Mouse (Mus musculus) forebrain, postnatal 0 days (tissue): Measurements from ENCODE around the gene Pbx1. TPM values are rescaled to one million over a fixed set of nuclear protein-coding genes. Genes with fewer than 3 reads are reported as not detected.

Experiments used
- ATAC-seq: fragments of 200-750 bp; cut with Nextera tagmentation; 2 replicates; pipeline ENCODE4 v1.8.0; 2017; ENCODE audit warnings: mild to moderate bottlenecking, moderate library complexity
- DNase-seq: peaks from one replicate; pipeline ENCODE4 v3.0.0-alpha.2; 2015
- H3K27ac ChIP-seq: fragments of 300-500 bp; sonication (generic); 2 replicates; pipeline ENCODE4 v1.5.1; 2014; ENCODE audit warnings: low read depth, mild to moderate bottlenecking, antibody characterized with exemption, low read length, moderate library complexity, mixed read lengths
- H3K27me3 ChIP-seq: fragments of 300-500 bp; sonication (generic); 2 replicates; pipeline ENCODE4 v1.6.1; 2014; ENCODE audit warnings: mild to moderate bottlenecking, low read length, mixed read lengths; ENCODE audit not compliant: insufficient read depth
- H3K36me3 ChIP-seq: fragments of 300-500 bp; sonication (generic); 2 replicates; pipeline ENCODE4 v1.6.1; 2014; ENCODE audit warnings: mild to moderate bottlenecking, moderate library complexity; ENCODE audit not compliant: insufficient read depth
- H3K4me1 ChIP-seq: fragments of 300-500 bp; sonication (generic); 2 replicates; pipeline ENCODE4 v1.6.1; 2014; ENCODE audit warnings: antibody characterized with exemption; ENCODE audit not compliant: insufficient read depth
- H3K4me2 ChIP-seq: fragments of 300-500 bp; sonication (generic); 2 replicates; pipeline ENCODE4 v1.6.1; 2014; ENCODE audit warnings: low read depth, mild to moderate bottlenecking, moderate library complexity
- H3K4me3 ChIP-seq: fragments of 300-500 bp; sonication (generic); 2 replicates; pipeline ENCODE4 v1.5.1; 2014; ENCODE audit warnings: low read depth, low read length, mixed read lengths
- H3K9ac ChIP-seq: fragments of 300-500 bp; sonication (generic); 2 replicates; pipeline ENCODE4 v1.6.1; 2014; ENCODE audit warnings: mild to moderate bottlenecking
- H3K9me3 ChIP-seq: fragments of 300-500 bp; sonication (generic); 2 replicates; pipeline ENCODE4 v1.6.1; 2016; ENCODE audit warnings: low read length
- CTCF ChIP-seq: sonication (generic); IDR thresholded peaks from 2 replicates; pipeline ENCODE4 v1.5.1; 2016; ENCODE audit warnings: antibody characterized with exemption, control low read depth, low read depth
- WGBS: fragments of 180-500 bp; shearing (Covaris S2); extraction: QIAGEN DNeasy Blood & Tissue Kit; methylation state at CpG from one replicate; pipeline ENCODE4 v1.1.7; 2014; 5-methylcytosine and 5-hydroxymethylcytosine counted together
- polyA plus RNA-seq: library from polyadenylated mRNA; unstranded; fragments of >200 nt; fragmentation: Nextera tagmentation; extraction: Ambion mirVana; gene quantifications from 2 replicates; pipeline ENCODE4 v1.2.1, GENCODE M21; 2015
- total RNA-seq: library from RNA; depleted of rRNA; stranded (reverse); fragments of >200 nt; gene quantifications from 2 replicates; pipeline ENCODE4 v1.2.3, GENCODE M21; 2014

The Pbx1 gene
- total and polyA plus RNA-seq, 2 experiments from 2014 or later = 60.5 to 95.9 TPM

DNA sequence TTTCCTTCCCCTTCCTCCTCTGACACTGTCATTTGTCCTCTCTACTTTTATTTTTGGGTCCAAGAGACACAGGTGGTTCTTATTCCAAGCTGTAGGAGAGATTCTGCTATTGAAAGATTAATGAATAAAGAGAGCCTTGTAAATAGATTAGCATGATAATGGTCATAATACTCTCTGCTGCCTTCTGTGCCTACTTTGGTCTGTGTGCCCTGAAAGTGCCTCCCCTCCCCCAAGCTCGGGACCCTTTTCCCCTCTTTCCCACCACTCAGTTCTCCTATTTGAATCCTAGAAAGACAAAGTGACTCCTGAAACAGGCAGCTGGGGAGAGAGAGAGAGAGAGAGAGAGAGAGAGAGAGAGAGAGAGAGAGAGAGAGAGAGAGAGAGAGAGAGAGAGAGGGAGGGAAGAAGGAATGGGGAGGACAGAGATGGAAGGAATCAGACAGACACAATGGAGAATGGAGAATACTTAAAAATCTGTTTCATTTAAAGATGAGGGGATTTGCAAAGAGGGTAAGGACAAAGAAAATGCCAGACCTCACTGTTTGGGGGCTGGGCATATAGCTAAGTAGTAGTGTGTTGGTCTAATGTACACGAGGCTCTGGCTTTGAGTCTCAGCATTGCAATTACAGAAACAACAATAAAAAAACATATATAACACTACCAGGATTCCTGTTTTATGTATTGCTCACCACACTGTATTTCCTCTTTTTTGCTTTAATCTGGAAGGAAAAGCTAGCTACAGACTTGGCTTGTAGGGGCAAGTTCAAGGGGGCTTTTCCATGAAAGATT lies 145.0 kb downstream of the Pbx1 start:
- Histone ChIP-seq H3K4me2 (peak overlapping the region; percentile 20; the same call in 1 of the 2 replicates), H3K9ac (no peak overlapping the region), H3K27ac (peak overlapping the region; percentile 77), H3K9me3 (no peaks in the 10 kb centered on the region), H3K4me1 (peaks cover 60% of the 10 kb centered on the region), H3K27me3 (no peaks in the 10 kb centered on the region), H3K36me3 (no peaks in the 10 kb centered on the region), H3K4me3 (no peak overlapping the region)
- ATAC-seq = no peak
- no peak for TF ChIP-seq CTCF
- DNase-seq = no peak
- 4% methylated on average over 2 of the region's 2 CpGs for WGBS

DNA sequence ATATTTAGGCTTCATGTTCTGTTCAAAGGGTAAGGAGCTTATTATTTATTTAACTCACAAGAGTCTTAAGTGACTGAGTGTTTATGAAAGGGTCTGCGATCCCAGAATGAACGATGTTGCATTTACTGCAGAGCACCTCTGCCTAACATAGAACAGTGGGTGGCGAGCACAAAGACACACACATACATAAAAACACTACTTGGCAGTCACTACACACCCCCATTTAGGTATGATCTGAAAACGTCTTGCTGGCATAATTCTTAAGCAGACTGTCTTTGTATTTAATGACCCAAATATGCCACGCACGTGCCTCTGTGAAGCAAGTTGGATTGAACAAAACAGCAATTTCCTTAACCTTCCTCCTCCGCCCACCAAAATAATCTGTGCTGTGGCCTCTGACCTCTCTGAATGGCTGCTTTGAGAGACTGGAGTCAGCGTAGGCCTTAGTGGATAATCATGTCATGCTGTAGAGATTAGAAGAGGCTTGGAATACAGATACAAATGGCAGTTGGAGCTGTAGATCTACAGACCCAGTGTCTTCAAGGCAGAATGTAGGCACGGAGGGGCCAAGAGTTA lies 147.4 kb downstream of the Pbx1 start:
- ATAC-seq = no peak
- peaks cover 47% of the 10 kb centered on the region for H3K4me1 ChIP-seq
- H3K9ac ChIP-seq = peak overlapping the region; percentile 15; the same call in 1 of the 2 replicates
- no peaks in the 10 kb centered on the region for H3K27me3 ChIP-seq
- TF ChIP-seq CTCF = no peak
- WGBS = 16% methylated on average over 9 of the region's 9 CpGs
- no peaks in the 10 kb centered on the region for H3K36me3 ChIP-seq
- peak overlapping the region; percentile 10; the same call in 1 of the 2 replicates for H3K4me2 ChIP-seq
- H3K4me3 ChIP-seq = no peak overlapping the region
- no peaks in the 10 kb centered on the region for H3K9me3 ChIP-seq
- peak overlapping the region; percentile 40; the same call in 1 of the 2 replicates for H3K27ac ChIP-seq
- DNase-seq = peak; percentile 37

DNA sequence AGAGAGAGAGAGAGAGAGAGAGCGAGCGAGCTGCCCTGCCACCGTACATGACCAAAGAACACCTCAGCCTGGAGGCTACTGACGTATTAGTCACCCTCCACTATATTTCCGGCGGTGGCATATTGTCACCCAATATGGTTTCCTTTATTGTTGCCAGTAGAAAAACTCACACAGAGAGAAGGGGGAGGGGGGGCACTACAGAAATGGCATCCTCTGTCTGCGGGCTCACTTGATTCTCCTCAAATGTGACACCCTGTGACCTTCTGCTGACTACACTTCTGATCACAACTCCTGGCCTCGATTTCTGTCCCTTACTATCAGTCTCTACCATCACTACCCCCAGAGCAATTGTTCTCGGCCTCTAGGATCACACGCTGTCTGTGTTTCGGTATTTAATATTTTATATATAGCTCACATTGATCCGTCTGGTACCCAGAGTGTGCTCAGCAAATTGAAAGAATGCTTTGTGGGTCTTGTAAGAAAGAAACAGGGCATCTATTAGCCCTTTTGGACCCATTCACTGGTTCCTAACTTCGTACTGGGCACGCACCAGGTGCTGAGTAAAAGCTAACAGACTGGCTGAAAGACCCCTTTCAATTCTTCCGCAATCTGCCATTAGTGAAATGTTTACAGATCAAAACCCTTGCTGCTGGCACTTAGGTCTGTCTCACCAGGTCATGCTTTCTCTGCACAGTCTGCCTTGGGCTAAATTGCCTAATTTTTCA lies 148.1 kb downstream of the Pbx1 start:
- H3K27me3 ChIP-seq = no peaks in the 10 kb centered on the region
- ATAC-seq (0 out of 2 replicates have a peak, but pooled peaks have one; percentile 7), DNase-seq (no peak)
- H3K4me2 ChIP-seq = peak overlapping the region; percentile 10; the same call in 1 of the 2 replicates
- no peak overlapping the region for H3K4me3 ChIP-seq
- no peaks in the 10 kb centered on the region for H3K36me3 ChIP-seq
- H3K9ac ChIP-seq = peak overlapping the region; percentile 15; the same call in 1 of the 2 replicates
- no peak for TF ChIP-seq CTCF
- H3K4me1 ChIP-seq = peaks cover 45% of the 10 kb centered on the region
- no peaks in the 10 kb centered on the region for H3K9me3 ChIP-seq
- H3K27ac ChIP-seq = peak overlapping the region; percentile 30; the same call in 1 of the 2 replicates
- WGBS = 31% methylated on average over 15 of the region's 15 CpGs

DNA sequence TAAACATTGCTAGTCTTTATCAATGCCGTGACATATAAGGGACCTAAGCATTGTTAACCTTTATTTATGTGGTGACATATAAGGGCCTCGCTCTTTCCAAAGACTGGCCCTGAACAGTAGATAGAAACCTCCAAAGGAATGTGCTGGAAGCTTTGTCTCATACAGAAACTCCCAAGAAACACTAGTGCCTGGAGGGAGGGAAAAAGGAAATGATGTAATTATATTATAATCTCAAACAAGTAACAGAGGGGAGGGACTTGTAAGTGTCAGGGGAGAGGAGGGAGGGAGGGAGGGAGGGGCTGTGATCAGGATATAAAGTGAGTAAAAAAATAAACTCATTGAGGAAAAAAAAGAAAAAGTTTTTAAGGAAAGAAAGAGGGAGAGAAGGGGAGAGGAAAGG lies 148.6 kb downstream of the Pbx1 start:
- peaks cover 40% of the 10 kb centered on the region for H3K4me1 ChIP-seq
- no peak overlapping the region for H3K4me2 ChIP-seq
- WGBS = 75% methylated on average over 2 of the region's 2 CpGs
- H3K4me3 ChIP-seq = no peak overlapping the region
- no peaks in the 10 kb centered on the region for H3K9me3 ChIP-seq
- ATAC-seq (no peak), DNase-seq (no peak)
- H3K36me3 ChIP-seq = no peaks in the 10 kb centered on the region
- no peak overlapping the region for H3K27ac ChIP-seq
- no peak for TF ChIP-seq CTCF
- no peak overlapping the region for H3K9ac ChIP-seq
- H3K27me3 ChIP-seq = no peaks in the 10 kb centered on the region

DNA sequence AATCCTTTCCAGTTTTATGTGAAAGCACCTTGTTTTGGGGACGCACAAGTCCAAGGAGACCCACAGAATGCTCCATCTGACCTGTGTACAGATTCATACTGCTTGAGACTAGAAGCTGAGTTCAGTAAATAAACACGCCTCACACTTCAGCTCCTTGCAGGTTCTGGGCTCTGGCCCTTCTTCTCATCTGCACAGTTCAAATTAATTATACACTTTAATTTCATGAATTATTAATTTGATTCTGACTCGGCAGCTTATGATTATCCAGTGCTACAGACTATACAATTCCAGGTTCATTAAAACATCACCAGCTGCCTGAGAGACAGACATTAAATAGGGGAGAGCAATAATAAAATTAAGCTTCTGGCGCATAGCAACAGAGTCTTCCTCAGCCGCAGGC lies 156.4 kb downstream of the Pbx1 start:
- H3K9me3 ChIP-seq = no peaks in the 10 kb centered on the region
- H3K4me1 ChIP-seq = peaks cover 23% of the 10 kb centered on the region
- ATAC-seq = peak; percentile 91
- H3K9ac ChIP-seq = no peak overlapping the region
- no peaks in the 10 kb centered on the region for H3K27me3 ChIP-seq
- no peak overlapping the region for H3K4me2 ChIP-seq
- WGBS = 17% methylated on average over 5 of the region's 5 CpGs
- peak overlapping the region; percentile 40; the same call in 1 of the 2 replicates for H3K27ac ChIP-seq
- no peak overlapping the region for H3K4me3 ChIP-seq
- DNase-seq = peak; percentile 45
- no peak for TF ChIP-seq CTCF
- no peaks in the 10 kb centered on the region for H3K36me3 ChIP-seq

DNA sequence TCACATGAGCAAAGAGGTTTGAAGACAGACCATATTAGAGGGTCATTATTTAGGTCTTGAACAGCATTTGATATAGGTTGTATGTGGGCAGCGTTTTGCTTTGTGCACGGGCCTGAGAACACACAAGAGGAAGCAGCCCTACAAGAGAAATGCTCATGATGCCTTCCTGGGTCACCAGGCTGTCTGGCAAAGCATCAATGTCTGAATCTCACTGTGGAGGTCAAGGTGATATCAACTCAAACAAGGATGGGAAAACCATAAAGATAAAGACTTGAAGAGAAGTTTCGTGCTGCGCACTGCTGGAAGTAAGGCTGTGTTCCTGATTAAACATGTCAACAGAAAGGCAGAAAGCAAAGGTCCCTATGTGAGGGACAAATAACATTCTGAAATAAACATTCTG lies 157.8 kb downstream of the Pbx1 start:
- H3K9me3 ChIP-seq = no peaks in the 10 kb centered on the region
- 98% methylated on average over 4 of the region's 4 CpGs for WGBS
- DNase-seq (no peak), ATAC-seq (no peak)
- H3K4me3 ChIP-seq = no peak overlapping the region
- H3K27me3 ChIP-seq = no peaks in the 10 kb centered on the region
- H3K36me3 ChIP-seq = no peaks in the 10 kb centered on the region
- H3K9ac ChIP-seq = no peak overlapping the region
- H3K4me1 ChIP-seq = peaks cover 28% of the 10 kb centered on the region
- H3K27ac ChIP-seq = no peak overlapping the region
- no peak overlapping the region for H3K4me2 ChIP-seq
- TF ChIP-seq CTCF = no peak
